Mouse (Mus musculus): ENCODE results near the gene Foxp1. TPM values are rescaled to one million over a fixed set of nuclear protein-coding genes. Genes with fewer than 3 reads are reported as not detected.

Foxp1 gene
- total and polyA plus RNA-seq, 3 experiments, result 57.4 to 88.1 (median 79.8) TPM

DNA sequence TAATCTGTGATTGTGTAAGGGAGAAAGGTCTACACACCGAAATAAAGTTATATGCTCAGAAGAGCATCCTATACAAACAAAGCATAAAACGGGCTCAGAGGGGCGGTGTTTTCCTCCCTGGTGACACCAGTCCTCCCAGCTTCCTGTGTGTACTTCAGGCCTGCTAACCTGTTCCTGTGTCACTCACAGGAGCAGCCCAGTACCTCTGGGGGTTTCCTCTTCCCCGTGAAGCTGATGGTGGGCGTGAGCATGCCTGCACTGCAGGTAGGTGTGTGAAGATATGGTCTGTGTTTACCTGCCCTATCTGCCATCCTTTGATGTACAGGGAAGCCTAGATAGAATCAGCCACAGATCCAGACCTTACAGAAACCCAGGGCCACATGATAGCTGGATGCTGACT lies 142.4 kb downstream of the Foxp1 start:
- Histone ChIP-seq H3K4me3 (ENCODE audit: low read depth, low read length) (no peak overlapping the region), H3K9me3 (replicated peaks) (no peaks in the 10 kb centered on the region), H3K27me3 (ENCODE audit: insufficient read depth, low read length) (no peaks in the 10 kb centered on the region), H3K36me3 (replicated peaks) (peaks cover 43% of the 10 kb centered on the region), H3K4me1 (ENCODE audit: insufficient read depth, low read depth, low read length) (no peaks in the 10 kb centered on the region)
- no peak for DNase-seq (ENCODE audit: low spot score)
- ATAC-seq (ENCODE audit: extremely low read depth, insufficient number of reproducible peaks, low FRiP score, poor library complexity, severe bottlenecking), result no peak
- TF ChIP-seq GATA2 (IDR thresholded peaks at IDR 0.05; ENCODE audit: borderline replicate concordance, low read depth, low read length) (no peak), GATA1 (IDR thresholded peaks at IDR 0.05; ENCODE audit: borderline replicate concordance, low read length) (no peak), TAL1 (conservative IDR thresholded peaks at IDR 0.05; ENCODE audit: low read depth, low read length) (no peak), CTCF (IDR thresholded peaks at IDR 0.05; ENCODE audit: low read depth, low read length) (no peak), POLR2AphosphoS5 (IDR thresholded peaks at IDR 0.05; ENCODE audit: insufficient replicate concordance, low read depth, low read length) (no peak)

DNA sequence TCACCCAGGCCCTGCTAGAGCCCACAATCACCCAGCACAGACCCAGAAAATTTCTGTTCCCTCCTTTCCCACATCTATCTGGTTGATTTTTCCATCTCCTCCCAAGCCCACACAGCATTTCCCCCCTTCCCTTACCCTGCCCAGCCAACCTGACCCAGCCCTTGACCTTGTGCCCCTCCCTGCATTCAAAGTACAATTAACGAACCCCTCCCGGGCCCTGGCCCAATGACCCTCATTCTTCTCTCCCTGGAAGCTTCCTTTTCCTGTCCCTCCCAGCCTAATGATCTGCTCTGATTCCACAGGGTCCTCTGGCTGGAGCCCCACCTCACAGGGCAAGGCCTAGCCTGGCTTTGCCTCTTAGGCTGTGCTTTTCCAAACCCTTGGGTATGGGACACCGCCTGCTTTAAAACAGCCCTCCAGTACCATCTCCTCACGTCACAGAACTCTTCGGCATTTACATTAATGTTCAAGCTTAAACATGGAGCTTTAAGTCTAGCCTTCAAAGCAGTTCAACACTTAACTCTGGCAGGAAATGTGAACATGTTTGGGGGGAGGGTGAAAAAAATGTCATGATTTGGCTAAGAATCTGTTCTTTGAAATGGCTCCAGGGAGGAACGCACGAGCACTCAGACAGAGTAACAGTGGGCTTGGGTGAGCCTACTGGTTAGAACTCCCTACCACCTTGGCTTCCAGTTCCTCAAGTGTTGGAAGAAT lies 143.4 kb downstream of the Foxp1 start:
- DNase-seq (ENCODE audit: low spot score) (no peak), ATAC-seq (ENCODE audit: extremely low read depth, insufficient number of reproducible peaks, low FRiP score, poor library complexity, severe bottlenecking) (no peak)
- no peaks in the 10 kb centered on the region for H3K9me3 ChIP-seq (replicated peaks)
- H3K4me3 ChIP-seq (ENCODE audit: low read depth, low read length), result no peak overlapping the region
- no peaks in the 10 kb centered on the region for H3K27me3 ChIP-seq (ENCODE audit: insufficient read depth, low read length)
- H3K36me3 ChIP-seq (replicated peaks), result peaks cover 40% of the 10 kb centered on the region
- TF ChIP-seq TAL1 (conservative IDR thresholded peaks at IDR 0.05; ENCODE audit: low read depth, low read length), result no peak
- no peak for TF ChIP-seq GATA1 (IDR thresholded peaks at IDR 0.05; ENCODE audit: borderline replicate concordance, low read length)
- no peak for TF ChIP-seq CTCF (IDR thresholded peaks at IDR 0.05; ENCODE audit: low read depth, low read length)
- TF ChIP-seq GATA2 (IDR thresholded peaks at IDR 0.05; ENCODE audit: borderline replicate concordance, low read depth, low read length), result no peak
- TF ChIP-seq POLR2AphosphoS5 (IDR thresholded peaks at IDR 0.05; ENCODE audit: insufficient replicate concordance, low read depth, low read length), result no peak
- H3K4me1 ChIP-seq (ENCODE audit: insufficient read depth, low read depth, low read length), result no peaks in the 10 kb centered on the region

- DNase-seq (ENCODE audit: low spot score) (no peak), ATAC-seq (ENCODE audit: extremely low read depth, insufficient number of reproducible peaks, low FRiP score, poor library complexity, severe bottlenecking) (no peak)
- no peaks in the 10 kb centered on the region for H3K27me3 ChIP-seq (ENCODE audit: insufficient read depth, low read length)
- H3K4me1 ChIP-seq (ENCODE audit: insufficient read depth, low read depth, low read length), result no peaks in the 10 kb centered on the region
- H3K36me3 ChIP-seq (replicated peaks), result peaks cover 35% of the 10 kb centered on the region
- no peaks in the 10 kb centered on the region for H3K9me3 ChIP-seq (replicated peaks)
- TF ChIP-seq POLR2AphosphoS5 (IDR thresholded peaks at IDR 0.05; ENCODE audit: insufficient replicate concordance, low read depth, low read length) (no peak), CTCF (IDR thresholded peaks at IDR 0.05; ENCODE audit: low read depth, low read length) (no peak), GATA2 (IDR thresholded peaks at IDR 0.05; ENCODE audit: borderline replicate concordance, low read depth, low read length) (no peak)
- H3K4me3 ChIP-seq (ENCODE audit: low read depth, low read length), result no peak overlapping the region
These were observed 144.8 kb downstream of the Foxp1 start for GRCm38 (mm10) chr6:99377716-99378115.

DNA sequence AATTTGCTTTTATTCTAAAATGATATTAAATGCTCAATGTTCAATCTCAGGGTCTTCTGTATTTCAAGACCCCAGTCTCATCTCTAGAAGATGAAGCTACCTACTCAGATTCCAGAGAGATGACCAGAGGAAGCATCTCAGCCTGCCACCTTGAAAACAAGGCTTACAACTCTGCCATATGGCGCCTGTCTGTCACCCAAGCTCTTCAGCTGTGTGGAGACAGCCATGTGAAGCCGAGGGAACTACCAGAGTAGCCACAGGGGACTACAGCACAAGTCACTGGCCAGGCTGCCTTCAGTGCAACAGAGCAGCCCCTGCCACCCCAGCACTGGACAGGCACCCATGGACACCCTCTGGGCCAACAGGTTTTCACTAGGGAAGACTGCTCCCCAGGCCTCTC lies 145.4 kb downstream of the Foxp1 start:
- Histone ChIP-seq H3K9me3 (replicated peaks) (no peaks in the 10 kb centered on the region), H3K36me3 (replicated peaks) (peaks cover 31% of the 10 kb centered on the region), H3K27me3 (ENCODE audit: insufficient read depth, low read length) (no peaks in the 10 kb centered on the region), H3K4me1 (ENCODE audit: insufficient read depth, low read depth, low read length) (no peaks in the 10 kb centered on the region), H3K4me3 (ENCODE audit: low read depth, low read length) (no peak overlapping the region)
- DNase-seq (ENCODE audit: low spot score) (no peak), ATAC-seq (ENCODE audit: extremely low read depth, insufficient number of reproducible peaks, low FRiP score, poor library complexity, severe bottlenecking) (no peak)
- no peak for TF ChIP-seq TAL1 (conservative IDR thresholded peaks at IDR 0.05; ENCODE audit: low read depth, low read length)
- no peak for TF ChIP-seq POLR2AphosphoS5 (IDR thresholded peaks at IDR 0.05; ENCODE audit: insufficient replicate concordance, low read depth, low read length)
- TF ChIP-seq CTCF (IDR thresholded peaks at IDR 0.05; ENCODE audit: low read depth, low read length), result no peak
- no peak for TF ChIP-seq GATA1 (IDR thresholded peaks at IDR 0.05; ENCODE audit: borderline replicate concordance, low read length)
- TF ChIP-seq GATA2 (IDR thresholded peaks at IDR 0.05; ENCODE audit: borderline replicate concordance, low read depth, low read length), result no peak

DNA sequence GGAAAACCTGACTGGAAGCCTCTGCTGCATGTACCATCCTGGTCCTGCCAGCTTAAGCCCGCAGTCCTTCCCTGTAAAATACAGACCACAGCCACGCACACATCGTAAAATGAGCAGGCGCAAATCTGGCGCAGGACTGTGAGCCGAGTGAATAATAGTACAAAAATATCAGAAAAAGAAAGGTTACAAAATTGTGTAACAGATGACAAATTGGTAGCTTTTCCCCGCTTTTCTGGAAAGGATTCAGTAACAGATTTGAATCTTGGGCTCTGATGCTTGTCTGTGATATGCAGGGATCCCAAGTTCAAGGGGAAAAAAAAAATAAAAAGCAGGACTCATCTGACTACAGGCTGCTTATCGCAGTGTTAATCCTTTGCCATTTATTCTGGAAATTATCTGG lies 145.8 kb downstream of the Foxp1 start:
- Histone ChIP-seq H3K9me3 (replicated peaks) (no peaks in the 10 kb centered on the region), H3K4me1 (ENCODE audit: insufficient read depth, low read depth, low read length) (no peaks in the 10 kb centered on the region), H3K36me3 (replicated peaks) (peaks cover 27% of the 10 kb centered on the region), H3K4me3 (ENCODE audit: low read depth, low read length) (no peak overlapping the region), H3K27me3 (ENCODE audit: insufficient read depth, low read length) (no peaks in the 10 kb centered on the region)
- TF ChIP-seq TAL1 (conservative IDR thresholded peaks at IDR 0.05; ENCODE audit: low read depth, low read length), result no peak
- ATAC-seq (ENCODE audit: extremely low read depth, insufficient number of reproducible peaks, low FRiP score, poor library complexity, severe bottlenecking) (no peak), DNase-seq (ENCODE audit: low spot score) (no peak)

- DNase-seq (ENCODE audit: low spot score) (no peak), ATAC-seq (ENCODE audit: extremely low read depth, insufficient number of reproducible peaks, low FRiP score, poor library complexity, severe bottlenecking) (no peak)
- Histone ChIP-seq H3K4me1 (ENCODE audit: insufficient read depth, low read depth, low read length) (no peaks in the 10 kb centered on the region), H3K9me3 (replicated peaks) (no peaks in the 10 kb centered on the region), H3K36me3 (replicated peaks) (peaks cover 27% of the 10 kb centered on the region), H3K4me3 (ENCODE audit: low read depth, low read length) (no peak overlapping the region), H3K27me3 (ENCODE audit: insufficient read depth, low read length) (no peaks in the 10 kb centered on the region)
- TF ChIP-seq GATA2 (IDR thresholded peaks at IDR 0.05; ENCODE audit: borderline replicate concordance, low read depth, low read length) (no peak), POLR2AphosphoS5 (IDR thresholded peaks at IDR 0.05; ENCODE audit: insufficient replicate concordance, low read depth, low read length) (no peak), GATA1 (IDR thresholded peaks at IDR 0.05; ENCODE audit: borderline replicate concordance, low read length) (no peak), CTCF (IDR thresholded peaks at IDR 0.05; ENCODE audit: low read depth, low read length) (no peak), TAL1 (conservative IDR thresholded peaks at IDR 0.05; ENCODE audit: low read depth, low read length) (no peak)
These were observed 146.7 kb downstream of the Foxp1 start for GRCm38 (mm10) chr6:99375865-99376264.

Data from G1E (cell line).